Comparison of ENCODE assay signal across 25 mouse cellular contexts in the genomic region with DNA sequence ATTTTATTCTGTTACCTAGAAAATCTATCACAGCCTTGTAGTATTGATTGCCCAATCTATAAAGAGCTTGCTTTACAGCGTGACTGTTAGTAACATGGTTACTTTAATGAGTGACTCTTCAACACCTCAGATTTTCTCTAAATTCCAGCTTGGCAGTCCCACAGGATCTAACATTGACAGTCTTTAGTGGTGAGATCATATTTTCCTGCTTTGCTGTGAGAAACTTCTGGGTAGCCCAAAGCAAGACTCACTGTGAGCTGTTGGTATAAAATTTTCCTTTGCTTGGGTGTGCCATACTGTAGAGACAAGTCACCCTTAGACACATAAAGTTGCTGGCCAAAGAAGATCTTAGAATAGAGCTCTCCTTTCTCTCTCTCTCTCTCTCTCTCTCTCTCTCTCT. TPM values are rescaled to one million over a fixed set of nuclear protein-coding genes. Genes with fewer than 3 reads are reported as not detected.
DNase-seq lines count a peak whose midpoint lies in the region; ATAC-seq lines count a peak whose summit lies in the region.
"Had no signal": no experiment of that assay in that cellular context is flagged by ENCODE, and none has a peak within 500 bp of the region (broad histone marks: within the 10 kb centered on the region; RNA-seq: fewer than 3 reads in every experiment).

No protein-coding gene starts in this region.

- peaks cover 33% of the 10 kb centered on the region for H3K4me1 ChIP-seq in neural tube, embryonic 15.5 days
- peaks cover 21% of the 10 kb centered on the region for H3K4me1 ChIP-seq in kidney, embryonic 14.5 days (ENCODE audit: control insufficient read depth, insufficient read depth, low read length)
- H3K4me1 ChIP-seq: intestine, embryonic 15.5 days had no signal

- no peak overlapping the region for H3K4me3 ChIP-seq in neural tube, embryonic 15.5 days (replicated peaks)
- H3K4me3 ChIP-seq in kidney, embryonic 14.5 days (ENCODE audit: low read length), result no peak overlapping the region
- H3K4me3 ChIP-seq: erythroblast, embryonic 14.5 days; forebrain, embryonic 10.5 days; forebrain, embryonic 13.5 days; heart, embryonic 10.5 days; hindbrain, embryonic 10.5 days; hindbrain, embryonic 13.5 days; intestine, embryonic 15.5 days had no signal

- DNase-seq in 3134 (ENCODE audit: extremely low read depth, insufficient read length, low spot score), result peak; percentile 52
- peak; percentile 65 for DNase-seq in Muller cell, postnatal 12 days (ENCODE audit: inconsistent ontology term)
- DNase-seq in adipocyte (ENCODE audit: low spot score), result peak; percentile 18
- DNase-seq in heart, adult 11 months, result no peak
- no peak for DNase-seq in natural killer cell, adult 2 months (ENCODE audit: low spot score in 2 of 2)
- DNase-seq: adrenal gland, postnatal 10 days; adrenal gland, postnatal 36 days; cerebellum, adult 18-20 months; cerebellum, adult 9-10 months; cerebellum, postnatal 14 days; gastrocnemius, postnatal 10 days; gastrocnemius, postnatal 36 days; kidney, adult 11 months had no signal

- H3K9me3 ChIP-seq in neural tube, embryonic 15.5 days (replicated peaks), result no peaks in the 10 kb centered on the region
- H3K9me3 ChIP-seq in kidney, embryonic 14.5 days (ENCODE audit: control insufficient read depth, low read length), result no peaks in the 10 kb centered on the region
- H3K9me3 ChIP-seq: forebrain, embryonic 10.5 days; forebrain, embryonic 13.5 days; heart, embryonic 10.5 days; hindbrain, embryonic 10.5 days; hindbrain, embryonic 13.5 days; intestine, embryonic 15.5 days had no signal

- WGBS in neural tube, embryonic 15.5 days, result 72% methylated on average over 1 of the region's 1 CpGs
- 79% methylated on average over 1 of the region's 1 CpGs for WGBS in kidney, embryonic 14.5 days

- no peaks in the 10 kb centered on the region for H3K36me3 ChIP-seq in neural tube, embryonic 15.5 days
- H3K36me3 ChIP-seq in kidney, embryonic 14.5 days (ENCODE audit: control insufficient read depth, insufficient read depth, low read length), result no peaks in the 10 kb centered on the region
- H3K36me3 ChIP-seq: forebrain, embryonic 10.5 days; heart, embryonic 10.5 days; hindbrain, embryonic 10.5 days; hindbrain, embryonic 13.5 days; intestine, embryonic 15.5 days had no signal

- no peak for ATAC-seq in neural tube, embryonic 15.5 days (ENCODE audit: low FRiP score)
- no peak for ATAC-seq in kidney, embryonic 14.5 days (ENCODE audit: low FRiP score, low TSS enrichment)
- ATAC-seq: activated CD4-positive, CD25-positive, alpha-beta regulatory T cell, adult 4 months; forebrain, embryonic 13.5 days; forebrain, embryonic 16.5 days; hindbrain, embryonic 16.5 days; intestine, embryonic 15.5 days had no signal

- 0 out of 2 replicates have a peak overlapping the region, but pooled peaks have one; percentile 4 for H3K27ac ChIP-seq in neural tube, embryonic 15.5 days (replicated peaks)
- H3K27ac ChIP-seq in kidney, embryonic 14.5 days (ENCODE audit: low read depth, low read length), result no peak overlapping the region
- H3K27ac ChIP-seq: forebrain, embryonic 10.5 days; forebrain, embryonic 13.5 days; heart, embryonic 10.5 days; hindbrain, embryonic 10.5 days; hindbrain, embryonic 13.5 days; intestine, embryonic 15.5 days had no signal

- no peaks in the 10 kb centered on the region for H3K27me3 ChIP-seq in neural tube, embryonic 15.5 days (replicated peaks)
- H3K27me3 ChIP-seq in kidney, embryonic 14.5 days (ENCODE audit: control insufficient read depth, insufficient read depth, low read length), result no peaks in the 10 kb centered on the region
- H3K27me3 ChIP-seq: forebrain, embryonic 13.5 days; hindbrain, embryonic 13.5 days; intestine, embryonic 15.5 days had no signal

- H3K9ac ChIP-seq in neural tube, embryonic 15.5 days (replicated peaks), result no peak overlapping the region
- H3K9ac ChIP-seq in kidney, embryonic 14.5 days (ENCODE audit: low read depth, low read length), result no peak overlapping the region
- H3K9ac ChIP-seq: forebrain, embryonic 13.5 days; hindbrain, embryonic 13.5 days; intestine, embryonic 15.5 days had no signal

- no peak overlapping the region for H3K4me2 ChIP-seq in neural tube, embryonic 15.5 days
- no peak overlapping the region for H3K4me2 ChIP-seq in kidney, embryonic 14.5 days (replicated peaks; ENCODE audit: low read depth, low read length)
- H3K4me2 ChIP-seq: forebrain, embryonic 13.5 days; hindbrain, embryonic 13.5 days; intestine, embryonic 15.5 days had no signal

RNA-seq across cellular contexts. Expression of a gene that starts 51.5 kb away (rescaled TPM):
- 70.4 and 81.7 TPM in 2 replicates for polyA plus RNA-seq in neural tube, embryonic 15.5 days (2015; fragmentation: Nextera tagmentation; extraction: Ambion mirVana)
- 8.6 and 10.2 TPM in 2 replicates for polyA plus RNA-seq in kidney, embryonic 14.5 days (2014; fragmentation: Nextera tagmentation; extraction: Ambion mirVana)

Comparison
In these comparisons a context has a peak if more than half of its experiments do, and no peak if none do; other contexts are left out.
1. DNase-seq: peak in 3134 (single experiment), Muller cell, postnatal 12 days (single experiment) and adipocyte (single experiment); none in heart, adult 11 months (single experiment) and natural killer cell, adult 2 months (0 of 2).